Mouse (Mus musculus) megakaryocyte, adult 5-6 weeks (primary cell): ENCODE measurements around the gene Erg. TPM values are rescaled to one million over a fixed set of nuclear protein-coding genes. Genes with fewer than 3 reads are reported as not detected.
A peak's percentile ranks its signal among the peaks of the same experiment; 100 is the strongest.

ENCODE experiments used
- ATAC-seq: 2 replicates; pipeline ENCODE4 v1.8.0; 2016; ENCODE audit warnings: mild to moderate bottlenecking, inconsistent platforms; ENCODE audit not compliant: poor library complexity, severe bottlenecking
- total RNA-seq, 2 experiments: library from RNA; stranded (forward) in 1 of 2; stranded (reverse) in 1 of 2; fragments of 153-499, 151-499 nt in 1 of 2; fragments of 221-1000, 200-1000 nt in 1 of 2; gene quantifications; 2 replicates each; pipeline versions ENCODE4 v1.2.3 to v1.2.4; 2015 to 2017

Gene Erg
- total RNA-seq, 2 experiments from 2014 or later = 3.5 to 6.2 TPM

DNA sequence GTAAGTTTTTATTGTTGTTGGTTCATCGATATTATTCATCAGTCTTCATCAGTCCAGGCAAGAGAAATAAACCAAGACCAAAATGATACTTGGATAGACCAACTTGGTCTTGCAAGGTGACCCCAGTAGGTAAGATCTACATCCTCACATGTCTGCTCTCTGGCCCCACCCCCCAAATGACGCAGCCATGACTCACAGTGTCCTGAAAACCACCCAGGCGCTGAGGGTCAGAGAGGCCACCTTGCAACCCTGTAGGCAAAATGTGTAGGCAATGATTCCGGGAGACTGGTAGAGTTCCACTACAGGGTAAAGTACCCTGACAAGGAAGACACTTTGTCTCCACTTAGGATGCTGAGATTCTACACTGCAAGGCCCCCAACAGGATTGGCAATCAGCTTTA, 138.5 kb downstream of the Erg start:
- ATAC-seq = 0 out of 2 replicates have a peak, but pooled peaks have one; percentile 14

DNA sequence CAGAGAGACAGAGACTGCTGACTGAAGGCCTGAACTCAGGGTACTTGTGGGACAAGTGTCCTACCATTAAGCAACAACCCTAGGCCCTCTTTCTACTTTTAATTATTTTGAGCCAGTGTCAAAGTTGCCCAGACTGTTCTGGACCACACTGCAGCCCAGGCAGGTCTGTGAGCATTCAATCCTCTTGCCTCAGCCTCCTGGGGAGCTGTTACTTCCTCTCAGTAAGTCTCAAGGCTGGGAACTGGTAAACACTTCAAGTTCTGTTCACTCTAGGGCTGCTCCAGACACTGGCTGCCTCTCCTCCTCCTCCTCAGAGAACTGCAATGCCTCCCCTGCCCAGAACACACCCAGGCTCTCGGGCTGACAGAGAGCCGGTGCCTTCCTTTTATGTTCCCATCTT, 140.0 kb downstream of the Erg start:
- peak; percentile 61 for ATAC-seq

DNA sequence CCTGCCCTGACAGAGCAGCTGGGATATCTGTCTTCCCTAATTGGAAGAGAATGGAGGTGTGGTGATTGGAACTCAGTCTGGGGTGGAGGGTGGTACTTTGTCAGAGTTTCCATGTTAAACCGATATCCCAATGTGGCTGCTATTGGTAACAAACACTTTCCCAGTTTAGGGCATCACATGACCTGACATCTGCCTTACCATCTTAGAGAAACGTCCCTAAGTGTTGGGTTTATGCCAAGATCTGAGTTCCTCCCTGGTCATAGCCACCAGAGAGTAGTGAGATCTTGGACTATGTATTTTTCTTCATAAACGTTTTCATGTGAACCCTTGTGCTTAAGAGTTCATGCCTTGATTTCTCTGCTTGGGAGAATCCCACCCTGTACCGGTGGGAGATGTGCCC, 144.4 kb downstream of the Erg start:
- ATAC-seq = no peak

DNA sequence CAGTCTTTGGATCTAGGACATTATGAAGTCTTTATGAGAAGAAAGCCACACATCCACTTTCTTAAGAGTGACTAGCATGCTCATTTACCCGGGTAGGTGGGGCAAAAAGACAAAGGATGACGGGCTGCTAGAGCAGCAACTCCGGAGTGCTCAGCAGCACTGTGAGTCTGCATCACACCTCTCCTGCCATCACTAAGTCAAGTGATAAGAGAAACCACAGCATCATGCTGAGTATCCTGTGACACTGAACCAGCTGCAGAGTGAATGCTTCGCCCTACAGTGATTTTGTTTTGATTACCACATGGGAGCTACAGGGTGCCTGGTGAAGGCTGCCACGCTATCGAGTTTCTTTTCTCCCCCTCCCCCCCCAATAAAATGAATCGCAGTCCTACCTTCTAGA, 145.2 kb downstream of the Erg start:
- peak; percentile 25 for ATAC-seq

DNA sequence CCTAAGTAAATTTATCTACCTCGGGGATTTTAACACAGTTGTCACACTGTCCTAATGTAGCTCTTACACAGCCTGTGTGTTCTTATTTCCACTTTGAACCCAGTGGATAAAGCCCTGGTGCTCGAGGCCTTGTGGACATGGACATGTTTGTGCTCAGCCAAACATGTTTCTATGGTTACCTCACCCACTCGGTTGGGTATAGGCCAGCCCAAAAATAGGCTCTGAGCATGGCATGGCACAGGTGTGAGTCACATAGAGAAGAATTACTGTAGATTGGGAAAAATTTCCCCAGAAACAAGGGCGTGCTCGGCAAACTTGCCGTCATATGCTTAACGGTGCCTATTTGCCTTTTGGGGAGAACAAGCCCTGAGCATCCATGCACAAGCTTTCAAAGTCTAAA, 146.1 kb downstream of the Erg start:
- no peak for ATAC-seq

DNA sequence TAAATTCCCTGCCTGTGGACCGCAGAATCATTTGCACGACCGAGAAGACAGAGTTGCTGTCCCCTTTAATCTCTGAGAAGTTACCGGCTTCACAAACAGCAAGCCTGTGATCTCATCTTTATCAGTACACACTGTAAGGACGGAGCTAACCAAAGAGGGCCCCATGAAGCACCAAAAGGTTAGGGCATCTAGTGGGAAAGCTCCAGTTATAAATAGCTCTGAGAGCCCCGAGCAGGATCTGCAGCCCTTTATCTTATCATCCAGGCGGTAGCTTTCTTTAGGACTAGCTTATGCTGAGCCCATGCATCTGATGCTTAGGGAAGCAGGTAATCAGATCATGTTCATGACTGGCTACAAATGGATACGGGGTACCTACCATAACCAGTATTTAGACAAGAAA, 146.6 kb downstream of the Erg start:
- ATAC-seq = no peak

DNA sequence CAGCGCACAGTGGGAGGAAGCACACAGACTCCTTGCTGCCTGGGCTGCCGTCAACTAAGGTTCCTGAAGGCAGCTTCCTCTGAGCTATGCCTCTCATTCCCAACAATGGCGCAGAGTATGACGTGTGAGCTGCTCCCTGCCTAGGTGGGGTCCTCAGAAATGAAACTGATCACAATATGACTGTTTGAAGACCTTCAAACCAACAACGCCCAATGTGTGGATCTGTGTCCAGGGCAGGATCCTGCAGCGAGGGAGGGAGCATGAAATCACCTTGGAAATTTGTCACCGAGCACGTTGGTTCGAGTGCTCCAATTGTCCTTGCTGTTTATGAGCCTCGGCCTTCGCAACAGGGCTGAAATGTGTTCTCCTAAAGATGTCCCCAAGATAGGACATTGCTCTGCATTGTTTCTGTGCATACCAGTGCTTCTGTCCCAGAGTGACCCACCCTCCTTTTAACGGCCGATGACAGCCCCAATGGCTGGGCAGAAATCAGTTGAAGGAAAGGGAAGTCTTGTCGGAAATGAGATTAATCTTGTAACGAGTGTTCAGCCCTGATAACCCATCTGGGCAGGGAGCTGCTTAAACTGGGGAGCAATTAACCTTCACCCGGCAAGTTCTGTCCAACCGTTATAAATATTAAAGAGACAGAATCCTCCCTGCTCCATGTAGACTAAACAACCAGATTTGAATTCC, 147.4 kb downstream of the Erg start:
- ATAC-seq = peak; percentile 34

DNA sequence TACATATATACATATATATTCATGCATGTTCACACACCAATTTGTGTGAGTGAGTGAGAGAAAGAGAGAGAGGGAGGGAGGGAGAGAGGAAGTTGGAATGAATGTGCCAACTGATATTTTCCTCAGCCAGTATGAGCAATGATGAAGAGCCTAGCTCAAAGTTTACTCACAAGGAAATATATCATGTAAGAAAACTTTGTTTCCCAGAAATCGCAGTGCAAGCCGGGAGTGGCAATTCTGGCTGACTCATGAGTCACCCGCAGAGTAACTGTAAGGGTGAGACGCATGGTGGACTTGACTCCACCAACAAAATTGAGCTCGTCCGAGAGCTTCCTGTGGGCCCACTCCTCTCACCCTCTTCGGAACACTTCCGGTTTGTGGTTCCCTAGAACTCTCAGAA, 149.8 kb downstream of the Erg start:
- no peak for ATAC-seq

DNA sequence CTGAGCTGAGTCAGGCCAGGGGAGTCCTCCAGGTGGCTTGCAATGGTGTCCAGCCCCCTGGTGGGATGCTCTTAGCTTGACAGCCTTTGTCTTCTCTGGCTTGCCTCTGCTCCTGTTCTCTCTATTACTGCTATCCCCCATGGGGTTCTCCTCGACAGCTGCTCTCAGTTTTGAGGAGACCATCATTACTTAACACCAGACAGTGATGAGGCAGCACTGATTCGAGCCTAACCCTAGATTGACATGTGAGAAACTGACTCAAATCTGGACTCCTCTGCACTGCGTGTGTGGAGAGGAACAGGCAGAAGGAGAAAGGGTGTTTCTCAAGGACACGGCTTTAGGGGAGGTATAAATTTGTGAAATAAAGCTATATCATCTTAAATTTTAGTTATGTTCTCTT, 150.3 kb downstream of the Erg start:
- ATAC-seq = no peak

DNA sequence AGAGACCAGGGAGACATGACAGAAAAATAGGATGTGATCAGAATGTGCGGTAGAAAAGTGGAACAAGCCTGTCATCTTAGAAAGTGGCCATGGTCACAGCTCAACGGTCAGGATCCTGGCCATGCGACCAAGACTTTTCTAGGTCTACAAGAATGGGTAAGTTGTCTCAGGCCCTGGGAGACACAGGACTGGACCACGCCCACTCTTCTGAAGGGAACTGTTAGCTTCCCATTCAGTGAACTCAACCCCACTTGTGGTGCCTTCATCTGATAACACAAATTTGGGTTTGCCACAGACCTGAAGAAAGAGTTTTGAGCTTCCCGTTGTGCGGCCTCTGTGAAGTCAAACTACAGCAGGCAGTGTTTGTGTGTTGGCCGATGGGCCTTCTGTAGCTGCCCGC, 152.0 kb downstream of the Erg start:
- ATAC-seq = peak; percentile 64

DNA sequence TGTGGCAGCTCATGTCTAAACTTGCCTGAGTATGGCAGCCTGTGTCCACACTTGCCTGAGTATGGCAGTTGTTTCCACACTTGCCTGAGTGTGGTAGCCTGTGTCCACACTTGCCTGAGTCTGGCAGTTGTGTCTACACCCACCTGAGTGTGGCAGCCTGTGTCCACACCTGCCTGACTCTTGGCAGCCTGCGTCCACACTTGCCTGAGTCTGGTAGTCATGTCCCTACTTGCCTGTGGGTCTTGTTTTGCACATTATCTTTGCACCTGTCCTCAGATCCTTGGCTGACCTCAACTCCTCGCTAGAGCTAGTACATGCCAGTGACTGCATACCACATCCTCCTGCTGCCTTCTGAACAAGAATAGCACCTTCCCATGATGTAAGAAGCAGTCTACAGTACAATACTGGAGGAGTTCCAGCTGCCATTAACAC, 153.8 kb downstream of the Erg start:
- ATAC-seq = peak; percentile 7; the same call in 1 of the 2 replicates

DNA sequence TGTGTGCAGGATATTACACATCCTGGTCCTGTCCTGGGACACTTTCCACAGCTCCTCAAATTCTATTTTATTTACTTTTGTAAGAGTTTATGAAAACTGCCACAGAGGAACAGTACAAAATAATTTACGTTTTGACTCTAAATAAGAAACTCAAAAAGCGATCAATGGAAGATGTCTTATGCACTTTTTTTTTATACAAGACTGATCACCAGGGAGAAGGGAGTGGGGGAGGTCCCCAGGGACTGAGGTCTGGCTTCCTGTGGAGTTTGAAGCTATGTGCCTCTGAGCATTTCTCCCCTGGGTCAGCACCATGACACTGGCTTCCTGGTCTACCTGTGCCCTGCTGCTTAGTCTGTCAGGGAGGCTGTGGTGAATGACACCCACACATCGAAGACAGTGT, 156.5 kb downstream of the Erg start:
- no peak for ATAC-seq

DNA sequence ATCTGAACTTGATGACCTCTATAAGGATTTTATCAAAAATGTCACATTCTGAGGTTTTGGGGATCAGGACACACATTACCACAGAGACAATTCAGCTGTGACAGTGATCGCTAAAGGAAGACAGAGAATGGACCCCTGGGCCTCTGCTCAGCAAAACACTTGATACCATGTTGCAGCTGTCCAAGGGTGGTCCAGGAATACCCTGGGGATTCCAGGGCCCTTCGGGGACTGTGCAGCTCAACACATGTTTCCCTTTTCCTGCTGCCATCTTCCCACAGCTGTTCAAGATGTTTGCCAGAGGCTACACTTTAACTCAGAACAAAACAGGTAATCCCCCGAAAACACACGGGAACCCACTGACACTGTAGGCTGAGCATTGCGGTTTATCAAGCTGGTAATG, 158.2 kb downstream of the Erg start:
- no peak for ATAC-seq

DNA sequence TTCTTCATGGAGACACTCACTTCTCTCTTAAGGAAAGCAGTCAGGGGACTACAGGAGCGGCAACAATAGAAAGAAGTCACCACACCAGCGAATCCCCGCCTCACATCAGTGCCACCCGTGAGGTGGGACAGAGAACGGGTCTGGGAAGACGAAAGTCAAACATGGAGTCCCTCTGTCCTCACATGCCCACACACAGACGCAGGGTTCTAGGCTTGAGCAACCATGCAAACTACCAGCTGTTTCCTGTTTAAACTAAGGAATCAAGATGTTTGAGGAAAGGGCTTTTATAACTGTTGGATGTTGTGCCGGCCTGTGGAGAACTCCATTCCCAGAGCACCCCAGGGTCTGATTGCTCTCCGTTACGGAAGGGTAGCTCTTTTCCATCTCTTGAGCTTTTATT, 158.9 kb downstream of the Erg start:
- ATAC-seq = no peak

DNA sequence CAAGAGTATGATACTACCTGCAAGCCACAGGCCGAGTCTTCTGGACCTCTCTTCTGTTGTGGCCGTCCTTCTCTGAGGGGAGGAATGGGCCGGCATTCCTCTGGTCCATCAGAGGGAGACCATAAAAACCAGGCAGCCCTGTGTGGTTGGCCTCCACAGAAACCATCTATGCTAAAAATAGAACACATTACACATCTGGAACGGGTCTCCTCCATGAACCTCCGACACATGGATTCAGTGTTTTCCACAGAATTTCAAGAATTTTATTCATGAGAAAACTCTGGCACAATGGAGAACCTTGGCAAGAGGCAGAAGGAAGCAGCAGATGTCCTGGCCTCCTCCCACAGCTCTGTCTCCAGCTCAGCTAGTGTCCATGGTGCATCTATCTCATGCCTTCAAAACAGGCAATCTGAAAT, 163.7 kb downstream of the Erg start:
- no peak for ATAC-seq

DNA sequence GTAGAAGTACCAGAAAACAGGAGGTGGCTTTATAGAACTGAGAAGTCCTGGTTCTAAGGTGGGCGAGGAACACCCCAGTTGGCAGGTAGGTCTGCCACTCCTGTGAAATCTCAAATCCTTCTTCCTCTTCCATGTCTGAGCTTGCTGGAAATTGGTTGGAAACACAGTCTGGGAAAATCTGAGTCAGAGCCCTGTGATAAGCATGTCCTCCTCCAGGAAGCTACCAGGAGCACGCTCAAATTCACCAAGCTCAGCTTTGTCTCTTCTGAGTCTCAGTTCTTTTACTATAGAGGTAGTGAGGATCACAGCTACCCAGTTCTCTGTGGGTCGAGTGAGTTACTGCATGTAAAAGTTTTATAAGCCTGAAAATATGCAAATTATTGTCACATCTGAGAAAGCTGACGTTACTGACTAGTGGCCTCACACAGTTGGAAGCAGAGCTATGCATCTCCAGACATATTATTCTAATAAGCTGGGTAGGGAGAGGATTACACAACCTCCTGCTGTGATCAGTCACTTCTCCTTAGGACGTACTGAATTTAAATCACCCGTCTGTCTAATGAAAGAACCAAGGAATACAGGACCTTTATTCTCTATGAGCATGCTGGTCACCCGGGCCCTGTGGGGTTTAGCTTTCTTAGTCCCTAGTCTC, 165.0 kb downstream of the Erg start:
- ATAC-seq = peak; percentile 62

DNA sequence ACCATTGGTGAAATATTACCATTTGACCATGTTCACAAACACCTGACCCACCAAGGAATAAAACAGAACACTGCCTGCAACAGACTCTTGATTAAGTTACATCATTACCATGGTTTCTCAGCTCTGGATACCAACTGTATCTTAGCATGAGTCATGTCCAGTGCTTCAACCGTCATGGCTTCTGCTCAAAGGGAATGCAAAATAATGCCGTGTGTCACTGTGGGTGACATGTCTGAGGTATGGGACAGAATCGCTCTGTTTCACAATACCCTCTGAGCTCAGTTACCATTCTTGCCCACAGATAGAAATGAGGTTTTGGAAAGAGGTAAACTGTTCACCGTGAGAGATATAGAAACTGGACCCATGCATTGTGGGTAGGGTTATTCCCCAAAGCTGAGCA, 170.5 kb downstream of the Erg start:
- ATAC-seq = peak; percentile 62

DNA sequence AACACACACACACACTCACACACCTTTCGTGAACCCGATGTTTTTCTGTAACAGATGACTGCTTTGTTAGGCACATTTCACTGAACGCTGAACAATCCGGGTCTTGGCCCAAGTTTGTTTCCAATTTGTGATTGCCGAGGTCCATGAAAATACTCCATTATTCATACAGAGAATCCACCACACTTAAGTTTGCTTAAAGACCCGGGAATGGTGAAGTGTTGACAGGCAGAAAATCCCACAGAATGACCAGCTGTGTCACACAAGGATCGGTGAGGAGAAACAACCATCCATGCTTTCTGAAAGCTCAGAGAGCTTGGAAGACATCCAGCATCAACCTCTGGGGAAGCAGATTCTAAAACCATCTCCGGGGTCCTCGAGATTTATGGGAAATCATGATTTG, 171.0 kb downstream of the Erg start:
- no peak for ATAC-seq

DNA sequence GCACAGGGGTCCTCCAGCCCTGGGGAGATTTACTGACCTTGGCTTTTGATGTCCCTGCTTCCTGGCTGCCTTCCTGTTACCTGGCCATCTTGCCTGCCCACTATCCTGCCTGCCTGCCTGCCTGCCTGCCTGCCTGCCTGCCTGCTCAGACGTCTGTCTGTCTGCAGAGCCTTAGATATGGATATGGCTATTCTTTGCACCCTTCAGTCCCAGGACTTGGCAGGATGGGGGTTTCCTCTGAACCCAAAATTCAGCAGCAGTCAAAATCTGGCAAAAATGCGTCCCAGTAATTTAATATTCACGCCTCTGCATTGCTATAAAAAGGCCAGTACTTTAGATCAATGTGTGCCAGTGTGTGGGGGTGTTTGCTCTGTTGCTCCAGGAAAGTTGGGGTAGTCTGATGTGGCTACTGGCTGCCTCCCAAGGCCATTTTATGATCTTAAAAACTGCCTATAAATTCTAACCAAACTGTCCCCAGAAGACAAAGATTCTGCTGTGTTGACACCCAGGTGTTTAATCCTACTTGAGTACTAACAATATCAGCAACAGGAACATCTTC, 172.9 kb downstream of the Erg start:
- no peak for ATAC-seq

DNA sequence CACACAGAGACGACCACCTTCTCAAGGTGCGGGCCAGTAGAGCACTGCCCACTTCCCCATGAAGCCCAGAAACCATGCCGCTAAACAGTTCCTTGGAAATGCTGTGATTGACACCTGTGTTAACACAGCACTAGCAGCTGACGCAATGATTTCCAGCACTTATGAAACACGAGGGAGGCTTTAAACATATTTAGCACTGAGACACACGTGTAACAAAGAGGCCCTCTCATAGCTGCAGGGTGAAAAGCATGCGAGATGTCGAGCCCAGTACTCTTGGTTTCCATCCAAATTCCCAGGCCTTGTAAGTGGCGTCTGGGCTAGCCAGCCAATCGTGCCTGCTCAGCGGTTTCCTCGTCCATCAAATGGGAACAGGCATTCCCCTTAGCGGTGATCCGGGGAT, 178.3 kb downstream of the Erg start:
- ATAC-seq = peak; percentile 49

DNA sequence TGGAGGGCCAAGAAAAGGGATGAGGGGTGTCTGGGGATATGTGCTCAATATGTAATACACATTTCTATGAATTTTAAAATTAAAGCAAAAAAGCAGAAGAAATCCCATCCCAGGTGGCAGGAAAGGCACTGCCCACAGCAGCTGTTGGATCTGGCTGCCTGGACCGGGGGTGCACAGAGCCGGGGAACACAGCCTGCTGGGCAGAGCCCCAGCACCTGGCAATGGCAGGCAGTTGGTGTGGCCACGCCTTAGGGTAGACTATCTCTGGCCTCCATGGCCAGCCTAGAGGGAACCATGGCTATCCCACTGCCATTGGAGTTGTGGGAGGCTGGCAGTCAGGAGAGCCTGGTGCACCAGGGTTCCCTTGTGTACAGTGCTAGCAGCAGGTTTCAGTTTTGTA, 180.9 kb downstream of the Erg start:
- no peak for ATAC-seq

DNA sequence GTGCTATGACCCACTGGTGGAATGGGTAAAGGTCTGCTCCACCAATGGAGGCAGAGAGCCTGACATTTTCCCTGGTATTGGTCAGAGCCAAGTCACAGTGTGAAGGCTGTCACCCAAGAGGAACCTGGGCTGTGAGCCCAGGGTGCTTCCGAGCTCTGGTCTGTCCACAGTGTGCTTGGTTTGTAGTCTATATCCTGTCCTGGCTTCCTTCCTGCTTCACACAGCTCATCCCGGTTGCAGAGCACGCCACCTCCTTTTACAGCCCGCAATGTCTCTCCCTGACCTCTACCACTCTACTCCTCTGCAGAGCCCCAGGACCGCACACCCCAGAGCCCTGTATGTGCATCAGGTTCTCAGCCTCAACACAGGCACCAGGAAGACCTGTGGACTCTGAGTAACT, 182.9 kb downstream of the Erg start:
- peak; percentile 70 for ATAC-seq
